Mouse (Mus musculus) central nervous system, embryonic 14 days (tissue): ENCODE results near the gene Mrpl10. TPM values are rescaled to one million over a fixed set of nuclear protein-coding genes. Genes with fewer than 3 reads are reported as not detected.

Source experiments
- polyA plus RNA-seq: library from polyadenylated mRNA; depleted of rRNA; stranded (reverse); fragments of >200 nt; gene quantifications from 2 replicates; pipeline ENCODE4 v1.2.3, GENCODE M21; 2012; rRNA removed

Gene Mrpl10
- polyA plus RNA-seq, result 59.5 and 60.3 TPM in 2 replicates

DNA sequence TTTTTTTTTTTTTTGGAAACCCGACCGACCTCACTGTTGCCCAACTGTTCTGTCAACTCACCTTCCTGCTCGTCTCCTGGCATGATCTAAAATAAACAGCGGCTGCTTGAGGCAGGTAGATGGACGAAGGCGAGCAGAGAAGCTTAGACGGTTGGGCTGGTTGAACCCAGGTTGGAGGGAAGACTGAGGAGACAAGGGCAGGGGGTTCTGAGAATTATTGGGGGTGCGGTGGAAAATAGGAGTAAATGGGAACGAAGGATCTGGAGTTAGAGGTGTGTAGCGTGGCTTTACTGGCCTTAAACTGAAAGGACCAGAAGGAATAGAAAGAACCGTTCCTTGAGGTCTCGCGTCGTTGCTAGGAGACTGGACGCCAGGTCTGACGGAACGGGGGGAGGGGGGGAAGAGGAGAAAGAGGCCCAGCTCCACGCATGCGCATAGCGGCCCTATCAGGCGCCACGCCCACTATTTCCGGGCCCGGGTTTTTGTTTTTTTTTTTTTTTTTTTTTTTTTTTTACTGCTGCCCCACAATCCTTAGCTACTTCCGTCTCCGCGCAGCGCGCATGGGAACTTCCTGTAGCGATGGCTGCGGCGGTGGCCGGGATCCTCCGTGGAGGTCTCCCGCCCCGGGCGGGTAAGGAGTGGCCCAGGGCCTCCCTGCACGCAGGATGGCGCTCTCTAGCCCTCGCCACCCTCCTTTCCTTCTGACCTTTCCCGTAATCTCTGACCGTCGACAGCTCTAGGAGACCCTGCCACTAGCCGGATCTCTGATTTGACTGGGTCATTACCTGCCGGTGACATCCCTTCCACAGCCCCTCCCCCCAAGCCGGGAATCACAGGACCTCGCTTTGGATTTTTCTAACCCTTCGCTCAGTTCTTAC lies at the start of gene Mrpl10, which contains the start of gene Lrrc46:
TSS of gene Mrpl10 (plus strand) at position 539 of the 878 bp plus-strand sequence.
TSS of gene Lrrc46 (minus strand) at position 386 of the 878 bp plus-strand sequence.

DNA sequence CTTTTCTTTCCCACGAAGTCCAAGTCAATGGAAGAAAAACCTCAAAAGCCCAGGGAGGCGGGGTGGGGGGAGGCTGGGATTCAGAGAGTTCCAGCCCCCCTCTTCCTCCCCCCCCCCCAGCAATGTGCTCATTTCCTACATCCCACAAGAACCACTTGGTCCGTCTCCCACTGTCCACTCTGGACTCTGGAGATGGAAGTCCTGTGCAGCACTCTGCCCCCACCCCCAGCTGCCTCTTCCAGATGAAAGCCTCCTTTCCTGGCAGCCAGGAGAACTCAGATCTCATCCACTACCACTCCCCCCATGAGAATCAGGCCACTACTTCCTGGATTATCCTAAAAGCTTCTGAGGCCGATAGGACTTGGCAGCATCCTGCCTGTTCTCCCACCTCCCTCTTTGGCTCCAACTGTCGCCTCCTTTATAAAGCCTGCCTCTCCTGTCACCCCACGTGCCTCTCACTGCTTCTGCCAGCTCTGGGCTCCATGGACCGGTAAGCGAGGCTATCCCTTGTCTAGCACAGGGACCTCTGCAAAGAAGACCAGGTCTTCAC lies 28.2 kb upstream of the Mrpl10 start, which contains the start of gene Sp6:
TSS of gene Sp6 (plus strand) at position 274 of the 550 bp plus-strand sequence.

DNA sequence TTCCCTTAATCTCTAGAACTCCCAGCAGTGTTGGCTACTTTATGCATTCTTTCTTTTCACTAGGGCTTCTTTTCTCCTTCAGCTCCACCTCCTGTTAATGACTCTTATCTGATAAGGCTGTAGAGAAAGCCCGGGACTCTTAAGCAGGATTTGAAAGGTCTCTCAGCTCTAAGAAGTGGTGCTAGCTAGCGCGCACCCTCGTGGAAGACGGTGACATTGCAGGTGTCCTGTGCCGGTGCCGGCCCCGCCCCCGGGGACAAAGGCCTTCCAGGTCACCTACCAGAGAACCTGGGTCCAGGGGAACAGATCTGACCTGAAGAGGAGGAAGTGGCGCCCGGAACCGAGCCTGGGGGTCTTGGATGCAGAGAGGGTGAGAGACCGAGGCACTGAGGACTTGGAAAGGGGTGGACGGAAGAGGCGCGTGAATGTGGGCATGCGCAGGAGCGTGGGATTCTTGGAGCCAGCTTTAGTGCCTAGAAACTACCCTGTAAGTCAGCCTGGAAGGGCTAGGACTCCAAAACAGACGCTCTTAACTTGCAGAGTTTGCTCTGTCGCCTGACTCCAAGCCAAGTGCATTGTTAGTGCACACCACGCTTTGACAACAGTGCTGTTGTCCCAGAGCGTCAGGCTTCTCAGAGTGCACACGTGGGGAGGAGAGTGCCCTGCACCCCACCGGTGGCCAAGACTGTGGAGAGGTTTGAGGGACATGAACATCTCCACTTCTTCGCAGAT lies 11.5 kb upstream of the Mrpl10 start, which contains the start of gene Scrn2:
TSS of gene Scrn2 (plus strand) at position 253 of the 732 bp plus-strand sequence.

DNA sequence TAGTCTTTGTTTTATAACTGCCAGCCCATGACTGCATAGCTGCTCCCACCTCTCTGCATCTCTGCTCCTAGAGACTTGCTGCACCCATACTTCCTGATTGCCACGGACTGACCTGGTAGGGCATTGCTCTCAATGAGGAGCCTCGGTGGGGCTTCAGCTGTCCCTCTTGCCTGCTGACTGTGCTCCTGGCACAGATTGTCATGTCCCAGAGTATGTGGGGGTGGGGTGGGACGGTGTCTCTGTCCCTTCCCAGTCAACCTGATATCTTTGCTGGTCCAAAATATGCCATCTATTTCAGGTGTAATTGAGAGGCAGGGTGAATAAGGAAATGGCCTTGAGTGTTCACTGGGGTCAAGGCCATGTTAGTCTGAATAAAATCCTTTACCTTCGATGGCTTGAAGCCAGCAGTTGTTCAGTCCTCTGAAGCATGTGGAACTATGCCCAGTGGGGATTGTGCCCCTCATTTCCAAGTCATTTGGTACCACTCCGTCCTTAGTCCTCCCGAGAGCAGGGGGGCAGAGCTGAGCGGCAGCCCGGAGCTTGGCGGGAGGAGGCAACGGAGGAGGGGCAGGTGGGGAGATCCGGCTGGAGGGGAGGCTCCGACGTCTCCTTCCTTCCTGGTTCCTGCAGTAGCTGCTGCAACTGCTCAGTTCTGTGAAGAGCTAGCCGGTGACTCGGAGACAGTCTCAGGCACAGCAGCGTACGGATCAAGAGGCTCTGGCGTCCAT lies 9.0 kb downstream of the Mrpl10 start, which contains the start of gene Osbpl7:
TSS of gene Osbpl7 (plus strand) at position 413 of the 728 bp plus-strand sequence.

Other genes with a start within 250 kb of the Mrpl10 start
- 69.7 and 81.1 TPM in 2 replicates for gene Nfe2l1, start 211.6 kb upstream of the Mrpl10 start, polyA plus RNA-seq
- gene Copz2, start 191.7 kb upstream of the Mrpl10 start, polyA plus RNA-seq, result 17.9 and 45.4 TPM in 2 replicates
- 88.3 and 96.2 TPM in 2 replicates for gene Cdk5rap3, start 125.1 kb upstream of the Mrpl10 start, polyA plus RNA-seq
- gene Prr15l, start 113.5 kb upstream of the Mrpl10 start, polyA plus RNA-seq, result 0.35 TPM in 1 of 2 replicates, not detected in the other
- gene Pnpo, start 97.6 kb upstream of the Mrpl10 start, polyA plus RNA-seq, result 12.3 and 13.8 TPM in 2 replicates
- 12.6 and 15.4 TPM in 2 replicates for gene Sp2, start 58.6 kb upstream of the Mrpl10 start, polyA plus RNA-seq
- 0.54 and 1.0 TPM in 2 replicates for gene Sp6, start 28.2 kb upstream of the Mrpl10 start, polyA plus RNA-seq
- 14.2 and 15.7 TPM in 2 replicates for gene Scrn2, start 11.6 kb upstream of the Mrpl10 start, polyA plus RNA-seq
- gene Lrrc46, start 153 bp upstream of the Mrpl10 start, polyA plus RNA-seq, result 2.0 and 2.8 TPM in 2 replicates
- 14.3 and 14.8 TPM in 2 replicates for gene Osbpl7, start 9.1 kb downstream of the Mrpl10 start, polyA plus RNA-seq
- 0.10 and 0.17 TPM in 2 replicates for gene Tbx21, start 73.8 kb downstream of the Mrpl10 start, polyA plus RNA-seq
- 53.9 and 64.0 TPM in 2 replicates for gene Tbkbp1, start 109.9 kb downstream of the Mrpl10 start, polyA plus RNA-seq
- gene Kpnb1, start 146.3 kb downstream of the Mrpl10 start, polyA plus RNA-seq, result 135 and 137 TPM in 2 replicates
- 102 and 105 TPM in 2 replicates for gene Npepps, start 239.1 kb downstream of the Mrpl10 start, polyA plus RNA-seq